Mouse (Mus musculus): Measurements from ENCODE around the gene Cux1.

GRCm38 (mm10) chr5:136212716-136213115, 354.6 kb downstream of the Cux1 start:
- TF ChIP-seq POLR2A (IDR thresholded peaks at IDR 0.05; ENCODE audit: insufficient read depth, low read depth, low read length) (no peak), EP300 (IDR thresholded peaks at IDR 0.05; ENCODE audit: insufficient read depth, low read depth, low read length) (no peak), CTCF (IDR thresholded peaks at IDR 0.05) (no peak)
